Mouse (Mus musculus): Measurements from ENCODE around the gene Inka2. TPM values are rescaled to one million over a fixed set of nuclear protein-coding genes. Genes with fewer than 3 reads are reported as not detected.

The Inka2 gene
- total and polyA plus RNA-seq, 3 experiments = 0.39 to 0.61 TPM; not detected in 1

- H3K9ac ChIP-seq (ENCODE audit: control insufficient read depth, low read depth, low read length, poor library complexity, severe bottlenecking) = no peak overlapping the region
- peaks cover 0 to 25% of the 10 kb centered on the region in 2 experiments; a peak in 2 of 4 replicates for H3K36me3 ChIP-seq (ENCODE audit: control insufficient read depth in 1 of 2, insufficient read depth in 2 of 2, low read length in 2 of 2)
- no peak overlapping the region for H3K4me3 ChIP-seq (ENCODE audit: control insufficient read depth in 1 of 2, insufficient read depth in 1 of 2, low read depth in 2 of 2, low read length in 2 of 2)
- peaks cover 24 to 28% of the 10 kb centered on the region in 2 experiments for H3K4me1 ChIP-seq (ENCODE audit: control insufficient read depth in 1 of 2, insufficient read depth in 2 of 2, low read length in 2 of 2)
- TF ChIP-seq RCOR1 (IDR thresholded peaks at IDR 0.05; ENCODE audit: low read depth, low read length) = no peak
- no peak for TF ChIP-seq GATA1 (IDR thresholded peaks at IDR 0.05; ENCODE audit: low read depth, low read length)
- no peak for TF ChIP-seq ZC3H11A (IDR thresholded peaks at IDR 0.05; ENCODE audit: low read depth, low read length)
- no peak for TF ChIP-seq NRF1 (IDR thresholded peaks at IDR 0.05; ENCODE audit: insufficient read depth, low read depth, low read length, poor library complexity, severe bottlenecking)
- no peak for TF ChIP-seq EP300 (IDR thresholded peaks at IDR 0.05; ENCODE audit: low read depth in 1 of 2, low read length in 2 of 2)
- TF ChIP-seq USF2 (IDR thresholded peaks at IDR 0.05; ENCODE audit: borderline replicate concordance in 1 of 2, insufficient read depth in 1 of 2, low read depth in 1 of 2, low read length in 2 of 2) = no peak
- TF ChIP-seq POLR2AphosphoS2 (IDR thresholded peaks at IDR 0.05; ENCODE audit: low read length) = no peak
- no peak for TF ChIP-seq UBTF (IDR thresholded peaks at IDR 0.05; ENCODE audit: borderline replicate concordance, insufficient read depth, low read depth, low read length)
- H3K27me3 ChIP-seq (ENCODE audit: control insufficient read depth in 1 of 2, insufficient read depth in 2 of 2, low read length in 2 of 2) = peaks cover 0 to 2% of the 10 kb centered on the region in 2 experiments; a peak in 1 of 4 replicates
- H3K27ac ChIP-seq (ENCODE audit: control insufficient read depth, low read depth, low read length) = no peak overlapping the region
- DNase-seq (ENCODE audit: low read depth, low spot score) = no peak
- no peaks in the 10 kb centered on the region for H3K9me3 ChIP-seq (replicated peaks; ENCODE audit: insufficient read depth, low read length)
- no peaks in the 10 kb centered on the region for H3K79me2 ChIP-seq (ENCODE audit: control insufficient read depth, insufficient read depth, low read length, poor library complexity)
These were observed 7.8 kb upstream of the Inka2 start for GRCm38 (mm10) chr3:105696387-105697147.

GRCm38 (mm10) chr3:105697148-105697441 lies 7.3 kb upstream of the Inka2 start:
- Histone ChIP-seq H3K9me3 (replicated peaks; ENCODE audit: insufficient read depth, low read length) (no peaks in the 10 kb centered on the region), H3K79me2 (ENCODE audit: control insufficient read depth, insufficient read depth, low read length, poor library complexity) (no peaks in the 10 kb centered on the region), H3K4me1 (ENCODE audit: control insufficient read depth in 1 of 2, insufficient read depth in 2 of 2, low read length in 2 of 2) (peaks cover 26 to 34% of the 10 kb centered on the region in 2 experiments), H3K27ac (ENCODE audit: control insufficient read depth, low read depth, low read length) (no peak overlapping the region), H3K36me3 (ENCODE audit: control insufficient read depth in 1 of 2, insufficient read depth in 2 of 2, low read length in 2 of 2) (peaks cover 0 to 30% of the 10 kb centered on the region in 2 experiments; a peak in 2 of 4 replicates), H3K9ac (ENCODE audit: control insufficient read depth, low read depth, low read length, poor library complexity, severe bottlenecking) (no peak overlapping the region), H3K4me3 (ENCODE audit: control insufficient read depth in 1 of 2, insufficient read depth in 1 of 2, low read depth in 2 of 2, low read length in 2 of 2) (no peak overlapping the region), H3K27me3 (ENCODE audit: control insufficient read depth in 1 of 2, insufficient read depth in 2 of 2, low read length in 2 of 2) (peaks cover 0 to 2% of the 10 kb centered on the region in 2 experiments; a peak in 1 of 4 replicates)
- DNase-seq (ENCODE audit: low read depth, low spot score) = no peak
- no peak for TF ChIP-seq MAFK (IDR thresholded peaks at IDR 0.05; ENCODE audit: borderline replicate concordance, low read depth, low read length)
- TF ChIP-seq SIN3A (IDR thresholded peaks at IDR 0.05; ENCODE audit: low read length) = no peak
- no peak for TF ChIP-seq MAZ (IDR thresholded peaks at IDR 0.05; ENCODE audit: low read depth, low read length)
- TF ChIP-seq POLR2A (IDR thresholded peaks at IDR 0.05; ENCODE audit: control insufficient read depth in 1 of 2, insufficient read depth in 1 of 2, low read depth in 1 of 2, low read length in 2 of 2, poor library complexity in 1 of 2) = no peak
- no peak for TF ChIP-seq TCF12 (IDR thresholded peaks at IDR 0.05; ENCODE audit: low read depth, low read length)
- TF ChIP-seq MYC (IDR thresholded peaks at IDR 0.05; ENCODE audit: low read depth, low read length) = no peak
- TF ChIP-seq E2F4 (IDR thresholded peaks at IDR 0.05; ENCODE audit: borderline replicate concordance, low read depth, low read length) = no peak
- TF ChIP-seq KAT2A (conservative IDR thresholded peaks at IDR 0.05; ENCODE audit: low read depth, low read length) = no peak
- TF ChIP-seq MYB (IDR thresholded peaks at IDR 0.05; ENCODE audit: low read depth, low read length) = no peak
- no peak for TF ChIP-seq EP300 (IDR thresholded peaks at IDR 0.05; ENCODE audit: low read depth in 1 of 2, low read length in 2 of 2)
- TF ChIP-seq ETS1 (IDR thresholded peaks at IDR 0.05; ENCODE audit: low read depth, low read length) = no peak
- no peak for TF ChIP-seq JUND (IDR thresholded peaks at IDR 0.05; ENCODE audit: low read depth, low read length)
- no peak for TF ChIP-seq ZNF384 (IDR thresholded peaks at IDR 0.05; ENCODE audit: low read depth, low read length)
- no peak for TF ChIP-seq POLR2AphosphoS5 (IDR thresholded peaks at IDR 0.05; ENCODE audit: borderline replicate concordance, low read depth, low read length)
- no peak for TF ChIP-seq MAX (IDR thresholded peaks at IDR 0.05; ENCODE audit: low read length)

Measured in MEL (cell line).